Mouse (Mus musculus): Measurements from ENCODE around the gene Gbgt1.

DNA sequence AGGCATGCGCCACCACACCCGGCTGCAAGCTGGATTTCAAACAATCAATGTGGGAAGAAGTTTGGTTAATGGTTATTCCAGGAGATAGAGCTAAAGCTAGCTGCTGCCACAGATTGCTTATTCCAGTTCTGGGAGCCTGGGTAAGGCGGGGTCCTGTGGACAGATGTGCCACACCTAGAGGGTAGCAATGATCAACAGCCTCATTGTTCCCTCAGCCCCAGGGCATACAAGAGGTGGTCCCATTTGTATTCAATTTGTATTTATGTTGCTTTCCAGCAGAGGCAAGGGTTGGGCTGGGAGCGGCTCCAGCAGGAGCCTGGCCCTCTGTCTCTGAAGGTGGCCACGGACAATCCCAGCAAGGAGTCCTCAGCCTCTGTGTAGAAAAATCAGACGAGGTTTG, 9.6 kb downstream of the Gbgt1 start:
- no peak for TF ChIP-seq CTCF (IDR thresholded peaks at IDR 0.05; ENCODE audit: control insufficient read depth, insufficient read depth, low read length)
- TF ChIP-seq POLR2A (IDR thresholded peaks at IDR 0.05; ENCODE audit: borderline replicate concordance, control insufficient read depth, low read depth, low read length), result no peak

All from bone marrow, adult 2 months (tissue).